Mouse (Mus musculus): ENCODE results near the gene Ugt1a6b. TPM values are rescaled to one million over a fixed set of nuclear protein-coding genes. Genes with fewer than 3 reads are reported as not detected.
A peak's percentile ranks its signal among the peaks of the same experiment; 100 is the strongest.

The Ugt1a6b gene
- polyA plus RNA-seq, 1 experiment: 8.5 TPM

DNA sequence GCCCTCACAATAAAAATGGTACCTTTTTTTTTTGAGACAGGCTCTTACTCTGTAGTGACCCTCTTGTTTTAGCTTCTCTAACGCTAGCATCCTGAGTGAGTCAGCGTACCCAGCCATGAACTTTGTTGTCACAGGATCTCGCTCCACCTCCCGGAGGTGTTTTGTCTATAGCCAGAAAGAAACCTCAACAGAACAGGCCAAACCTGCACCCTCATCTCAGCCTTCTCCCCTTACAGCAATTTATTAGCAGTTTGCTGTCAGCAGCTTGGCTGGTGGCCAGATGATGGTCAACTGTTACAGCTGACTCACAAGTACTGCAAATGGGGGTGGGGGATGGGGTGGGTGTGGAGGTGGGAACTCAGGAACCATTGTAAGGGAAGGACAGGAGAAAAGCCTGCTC is 159.2 kb downstream of the Ugt1a6b start:
- H3K4me1 ChIP-seq (ENCODE audit: control insufficient read depth, insufficient read depth, low read length): no peaks in the 10 kb centered on the region; the same call in 1 of the 2 replicates
- H3K27me3 ChIP-seq (replicated peaks; ENCODE audit: control insufficient read depth, insufficient read depth, low read length): no peaks in the 10 kb centered on the region
- H3K4me3 ChIP-seq (ENCODE audit: insufficient read depth, low read depth, low read length): no peak overlapping the region
- no peak overlapping the region for H3K27ac ChIP-seq (ENCODE audit: insufficient read depth, low read depth, low read length)
- TF ChIP-seq POLR2A (IDR thresholded peaks at IDR 0.05; ENCODE audit: low read depth, low read length) (no peak), CTCF (conservative IDR thresholded peaks at IDR 0.05; ENCODE audit: insufficient read depth, insufficient read length, low read depth, low read length) (no peak)
- peaks cover 2% of the 10 kb centered on the region; the same call in 1 of the 2 replicates for H3K36me3 ChIP-seq (ENCODE audit: control insufficient read depth, insufficient read depth, low read length)
- WGBS: 47% methylated on average over 4 of the region's 4 CpGs
- peak; percentile 64 for DNase-seq

DNA sequence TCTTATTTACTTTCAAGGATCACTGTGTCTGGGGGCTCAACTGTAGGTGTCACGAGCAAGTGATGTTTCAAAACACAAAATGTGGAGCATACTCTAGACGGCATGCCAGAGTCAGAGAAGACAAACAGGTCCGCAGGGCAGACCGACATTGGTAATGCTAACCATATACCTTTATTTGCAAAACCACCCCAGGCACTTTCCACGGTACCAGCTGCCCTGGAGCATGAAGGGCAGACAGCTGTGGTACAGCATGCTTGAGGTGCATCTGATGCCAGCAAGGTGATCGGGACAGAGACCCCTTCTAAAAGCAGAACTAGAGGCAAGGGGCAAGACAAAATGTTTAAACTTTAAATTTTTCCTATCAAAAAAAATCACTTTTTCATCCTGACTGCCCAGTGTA is 159.9 kb downstream of the Ugt1a6b start:
- no peak for DNase-seq
- 70% methylated on average over 6 of the region's 6 CpGs for WGBS

DNA sequence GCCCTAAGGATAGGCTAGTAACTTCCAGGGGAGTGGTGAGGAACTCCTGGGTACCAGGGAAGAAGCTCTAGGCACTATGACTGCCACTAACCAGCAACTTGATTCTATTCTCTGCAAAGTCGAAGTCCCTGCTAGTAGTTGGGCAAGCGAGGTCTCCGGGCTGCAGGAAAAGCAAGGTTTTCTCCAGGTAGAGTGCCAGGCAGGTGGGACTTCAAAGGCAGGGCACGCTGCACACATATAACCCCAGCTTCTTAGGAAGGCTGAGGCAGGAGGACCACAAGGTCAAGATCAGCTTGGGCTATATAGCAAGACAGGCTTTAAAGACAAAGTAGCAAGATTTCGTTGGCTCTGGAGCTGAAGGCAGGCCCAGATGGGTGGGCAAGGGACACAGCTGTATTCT is 160.7 kb downstream of the Ugt1a6b start:
- no peak for DNase-seq
- WGBS: 92% methylated on average over 5 of the region's 5 CpGs
- Histone ChIP-seq H3K36me3 (ENCODE audit: control insufficient read depth, insufficient read depth, low read length) (peaks cover 5% of the 10 kb centered on the region; the same call in 1 of the 2 replicates), H3K27ac (ENCODE audit: insufficient read depth, low read depth, low read length) (no peak overlapping the region), H3K4me3 (ENCODE audit: insufficient read depth, low read depth, low read length) (no peak overlapping the region), H3K27me3 (replicated peaks; ENCODE audit: control insufficient read depth, insufficient read depth, low read length) (no peaks in the 10 kb centered on the region), H3K4me1 (ENCODE audit: control insufficient read depth, insufficient read depth, low read length) (no peaks in the 10 kb centered on the region; the same call in 1 of the 2 replicates)
- TF ChIP-seq CTCF (conservative IDR thresholded peaks at IDR 0.05; ENCODE audit: insufficient read depth, insufficient read length, low read depth, low read length) (no peak), POLR2A (IDR thresholded peaks at IDR 0.05; ENCODE audit: low read depth, low read length) (no peak)

More for the DNA sequence above, 159.9 kb downstream of the Ugt1a6b start:
- H3K4me3 ChIP-seq (ENCODE audit: insufficient read depth, low read depth, low read length): no peak overlapping the region
- H3K27me3 ChIP-seq (replicated peaks; ENCODE audit: control insufficient read depth, insufficient read depth, low read length): no peaks in the 10 kb centered on the region
- H3K4me1 ChIP-seq (ENCODE audit: control insufficient read depth, insufficient read depth, low read length): no peaks in the 10 kb centered on the region; the same call in 1 of the 2 replicates
- no peak overlapping the region for H3K27ac ChIP-seq (ENCODE audit: insufficient read depth, low read depth, low read length)
- no peak for TF ChIP-seq POLR2A (IDR thresholded peaks at IDR 0.05; ENCODE audit: low read depth, low read length)
- TF ChIP-seq CTCF (conservative IDR thresholded peaks at IDR 0.05; ENCODE audit: insufficient read depth, insufficient read length, low read depth, low read length): no peak
- peaks cover 4% of the 10 kb centered on the region; the same call in 1 of the 2 replicates for H3K36me3 ChIP-seq (ENCODE audit: control insufficient read depth, insufficient read depth, low read length)

DNA sequence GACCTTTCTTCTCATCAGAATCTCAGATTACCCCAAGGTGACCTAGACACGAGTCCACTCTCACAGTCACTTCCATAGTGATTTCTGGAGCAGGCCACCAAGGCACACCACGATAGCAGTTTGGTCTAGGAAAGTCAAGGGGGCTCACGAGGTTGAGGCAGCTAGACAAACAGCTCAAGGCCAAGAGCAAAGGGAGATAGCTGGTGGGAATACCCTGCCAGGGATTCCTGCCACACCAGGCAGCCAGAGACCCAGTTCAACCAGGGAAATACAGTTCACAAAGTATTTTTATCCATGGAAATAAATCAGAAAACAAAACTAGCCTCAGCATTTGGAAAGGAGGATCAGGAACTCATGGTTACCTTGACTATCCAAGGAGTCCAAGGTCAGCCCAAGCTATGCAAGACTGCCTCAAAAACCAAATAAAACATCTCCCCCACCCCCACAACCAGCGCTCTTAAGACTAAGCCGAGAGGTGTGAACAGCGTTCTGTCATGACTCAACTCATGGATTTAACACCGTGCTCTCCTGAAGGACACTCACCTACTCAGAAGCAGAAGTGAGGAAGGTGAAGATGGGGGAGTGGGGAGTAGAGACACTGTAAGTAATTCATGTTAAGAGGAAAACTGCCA is 161.3 kb downstream of the Ugt1a6b start:
- Histone ChIP-seq H3K27ac (ENCODE audit: insufficient read depth, low read depth, low read length) (no peak overlapping the region), H3K4me1 (ENCODE audit: control insufficient read depth, insufficient read depth, low read length) (no peaks in the 10 kb centered on the region; the same call in 1 of the 2 replicates), H3K36me3 (ENCODE audit: control insufficient read depth, insufficient read depth, low read length) (peaks cover 5% of the 10 kb centered on the region; the same call in 1 of the 2 replicates), H3K27me3 (replicated peaks; ENCODE audit: control insufficient read depth, insufficient read depth, low read length) (no peaks in the 10 kb centered on the region), H3K4me3 (ENCODE audit: insufficient read depth, low read depth, low read length) (no peak overlapping the region)
- TF ChIP-seq POLR2A (IDR thresholded peaks at IDR 0.05; ENCODE audit: low read depth, low read length) (no peak), CTCF (conservative IDR thresholded peaks at IDR 0.05; ENCODE audit: insufficient read depth, insufficient read length, low read depth, low read length) (no peak)
- WGBS: 80% methylated on average over 7 of the region's 7 CpGs
- DNase-seq: no peak

DNA sequence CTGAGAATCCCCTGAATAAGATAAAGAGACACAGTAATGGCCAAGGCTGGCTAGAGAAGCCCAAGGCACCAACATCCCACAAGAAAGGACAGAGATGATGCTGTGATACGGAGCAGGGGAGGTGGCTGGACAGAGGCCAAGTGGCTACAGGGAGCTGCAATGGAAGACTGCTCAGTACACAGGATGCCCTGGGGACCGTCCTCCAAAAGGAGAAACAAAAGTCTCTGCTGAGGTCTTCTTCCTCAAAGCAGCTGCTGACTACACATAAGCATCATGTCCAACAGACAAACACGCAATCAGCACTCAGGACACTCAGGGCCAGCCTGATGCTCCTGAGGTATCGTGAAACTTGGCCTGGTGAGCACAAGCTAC is 161.8 kb downstream of the Ugt1a6b start:
- Histone ChIP-seq H3K4me3 (ENCODE audit: insufficient read depth, low read depth, low read length) (no peak overlapping the region), H3K36me3 (ENCODE audit: control insufficient read depth, insufficient read depth, low read length) (peaks cover 8% of the 10 kb centered on the region; the same call in 1 of the 2 replicates), H3K27me3 (replicated peaks; ENCODE audit: control insufficient read depth, insufficient read depth, low read length) (no peaks in the 10 kb centered on the region), H3K27ac (ENCODE audit: insufficient read depth, low read depth, low read length) (no peak overlapping the region), H3K4me1 (ENCODE audit: control insufficient read depth, insufficient read depth, low read length) (no peaks in the 10 kb centered on the region; the same call in 1 of the 2 replicates)
- no peak for TF ChIP-seq POLR2A (IDR thresholded peaks at IDR 0.05; ENCODE audit: low read depth, low read length)
- TF ChIP-seq CTCF (conservative IDR thresholded peaks at IDR 0.05; ENCODE audit: insufficient read depth, insufficient read length, low read depth, low read length): no peak
- WGBS: 75% methylated on average over 4 of the region's 4 CpGs
- DNase-seq: no peak

DNA sequence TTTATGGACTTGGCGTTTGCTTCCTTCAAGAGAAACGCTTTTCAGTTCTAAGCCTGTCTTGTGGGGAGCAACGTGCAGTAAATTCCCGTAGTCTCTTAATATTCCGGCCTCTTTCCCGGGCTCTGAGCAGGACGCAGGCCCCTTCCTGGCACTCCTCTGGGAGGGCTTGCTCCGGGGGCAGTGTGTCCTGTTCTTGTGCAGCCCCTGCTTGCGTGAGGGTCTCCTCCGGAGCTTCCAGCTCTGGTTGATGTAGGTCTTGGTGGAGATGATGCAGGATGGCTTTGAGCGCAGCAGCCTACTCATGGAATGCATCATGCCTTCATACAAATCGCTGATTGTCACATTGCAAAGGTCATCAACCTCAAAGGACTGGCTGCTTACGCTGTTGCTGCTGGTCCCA is 163.1 kb downstream of the Ugt1a6b start:
- 85% methylated on average over 13 of the region's 13 CpGs for WGBS
- peaks cover 8% of the 10 kb centered on the region; the same call in 1 of the 2 replicates for H3K36me3 ChIP-seq (ENCODE audit: control insufficient read depth, insufficient read depth, low read length)
- no peaks in the 10 kb centered on the region for H3K27me3 ChIP-seq (replicated peaks; ENCODE audit: control insufficient read depth, insufficient read depth, low read length)
- TF ChIP-seq POLR2A (IDR thresholded peaks at IDR 0.05; ENCODE audit: low read depth, low read length) (no peak), CTCF (conservative IDR thresholded peaks at IDR 0.05; ENCODE audit: insufficient read depth, insufficient read length, low read depth, low read length) (no peak)
- H3K4me3 ChIP-seq (ENCODE audit: insufficient read depth, low read depth, low read length): no peak overlapping the region
- DNase-seq: no peak
- H3K27ac ChIP-seq (ENCODE audit: insufficient read depth, low read depth, low read length): no peak overlapping the region
- H3K4me1 ChIP-seq (ENCODE audit: control insufficient read depth, insufficient read depth, low read length): no peaks in the 10 kb centered on the region

DNA sequence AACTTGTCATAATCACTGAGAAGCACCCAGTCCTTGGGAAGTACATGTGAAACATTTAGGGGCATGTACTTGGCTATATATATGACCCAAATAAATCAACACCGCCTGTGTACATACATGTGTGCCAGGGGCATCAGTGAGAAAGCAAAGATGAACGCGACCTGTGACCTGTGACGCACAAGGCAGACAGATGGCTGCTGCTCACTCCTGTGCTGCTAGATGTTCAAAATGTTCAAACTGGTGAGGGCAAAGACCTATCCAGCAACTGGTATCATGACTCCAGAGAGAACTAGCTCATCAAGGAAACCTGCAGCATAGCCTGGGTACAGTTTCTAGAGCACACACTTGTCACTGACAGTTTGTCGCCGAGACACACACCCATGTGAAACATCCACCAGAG is 164.4 kb downstream of the Ugt1a6b start:
- peaks cover 8% of the 10 kb centered on the region; the same call in 1 of the 2 replicates for H3K36me3 ChIP-seq (ENCODE audit: control insufficient read depth, insufficient read depth, low read length)
- no peak for TF ChIP-seq POLR2A (IDR thresholded peaks at IDR 0.05; ENCODE audit: low read depth, low read length)
- TF ChIP-seq CTCF (conservative IDR thresholded peaks at IDR 0.05; ENCODE audit: insufficient read depth, insufficient read length, low read depth, low read length): no peak
- WGBS: 90% methylated on average over 6 of the region's 6 CpGs
- no peaks in the 10 kb centered on the region for H3K27me3 ChIP-seq (replicated peaks; ENCODE audit: control insufficient read depth, insufficient read depth, low read length)
- no peaks in the 10 kb centered on the region for H3K4me1 ChIP-seq (ENCODE audit: control insufficient read depth, insufficient read depth, low read length)
- no peak overlapping the region for H3K4me3 ChIP-seq (ENCODE audit: insufficient read depth, low read depth, low read length)
- no peak for DNase-seq
- H3K27ac ChIP-seq (ENCODE audit: insufficient read depth, low read depth, low read length): no peak overlapping the region
